18 mouse cellular contexts compared by ENCODE assay signal in the genomic region with DNA sequence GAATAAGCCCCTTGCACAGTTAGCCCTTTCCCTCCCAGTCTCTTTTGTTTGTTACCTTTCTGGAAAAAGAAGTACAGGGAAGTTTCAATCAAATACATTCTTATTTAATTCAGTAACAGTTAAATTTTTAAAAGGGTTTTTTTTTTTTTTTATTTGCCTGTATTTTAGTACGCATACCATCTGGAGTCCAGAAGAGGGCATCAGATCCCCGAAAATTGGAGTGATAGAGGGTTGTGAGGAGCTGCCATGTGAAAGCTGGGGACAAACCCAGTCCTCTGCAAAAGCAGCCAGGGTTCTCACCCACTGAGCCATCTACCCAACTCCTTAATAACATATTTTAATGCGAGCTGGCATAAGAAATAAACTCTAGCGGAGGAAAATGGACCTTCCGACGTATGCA. TPM values are rescaled to one million over a fixed set of nuclear protein-coding genes. Genes with fewer than 3 reads are reported as not detected.
A peak's percentile ranks its signal among the peaks of the same experiment; 100 is the strongest.
DNase-seq lines count a peak whose midpoint lies in the region; ATAC-seq and TF ChIP-seq lines count a peak whose summit lies in the region.
"Had no signal": no experiment of that assay in that cellular context is flagged by ENCODE, and none has a peak within 500 bp of the region (broad histone marks: within the 10 kb centered on the region; RNA-seq: fewer than 3 reads in every experiment).

No protein-coding gene starts in this region.

- H3K4me2 ChIP-seq in midbrain, embryonic 14.5 days (ENCODE audit: low read length) = no peak overlapping the region
- no peak overlapping the region for H3K4me2 ChIP-seq in midbrain, embryonic 16.5 days (ENCODE audit: low read length)
- H3K4me2 ChIP-seq in intestine, embryonic 16.5 days (ENCODE audit: low read depth, low read length) = no peak overlapping the region
- H3K4me2 ChIP-seq: heart, embryonic 12.5 days; intestine, embryonic 15.5 days; liver, embryonic 11.5 days; midbrain, embryonic 12.5 days had no signal

- in situ Hi-C loops in Patski (cut with MboI; ENCODE audit: low pct_unique_long_range_greater_than_20kb) = no loop called here

- H3K27me3 ChIP-seq in midbrain, embryonic 14.5 days (ENCODE audit: control insufficient read depth, insufficient read depth, low read length) = no peaks in the 10 kb centered on the region
- H3K27me3 ChIP-seq in midbrain, embryonic 16.5 days (ENCODE audit: control insufficient read depth, insufficient read depth, low read depth, low read length) = no peaks in the 10 kb centered on the region
- H3K27me3 ChIP-seq in Patski = no peaks in the 10 kb centered on the region
- no peaks in the 10 kb centered on the region for H3K27me3 ChIP-seq in intestine, embryonic 16.5 days (replicated peaks; ENCODE audit: control insufficient read depth, insufficient read depth, low read length)
- H3K27me3 ChIP-seq: heart, embryonic 12.5 days; intestine, embryonic 15.5 days; midbrain, embryonic 12.5 days had no signal

- no peak overlapping the region for H3K9ac ChIP-seq in midbrain, embryonic 14.5 days (replicated peaks; ENCODE audit: low read length)
- no peak overlapping the region for H3K9ac ChIP-seq in midbrain, embryonic 16.5 days (ENCODE audit: low read depth, low read length)
- no peak overlapping the region for H3K9ac ChIP-seq in intestine, embryonic 16.5 days (ENCODE audit: low read depth, low read length)
- H3K9ac ChIP-seq: heart, embryonic 12.5 days; intestine, embryonic 15.5 days; midbrain, embryonic 12.5 days had no signal

- DNase-seq in frontal cortex, postnatal 36 days (ENCODE audit: low spot score in 2 of 2) = no peak
- peak; percentile 4 for DNase-seq in midbrain, embryonic 14.5 days
- no peak for DNase-seq in Patski (ENCODE audit: low read depth, low spot score)
- no peak for DNase-seq in kidney, postnatal 10 days
- DNase-seq: cerebellum, adult 9-10 months; gastrocnemius, postnatal 14 days; lung, postnatal 36 days; right cerebral cortex, postnatal 25 days; thymus, adult 18-20 months had no signal

- ATAC-seq in frontal cortex, adult (ENCODE audit: low TSS enrichment) = peak; percentile 44; the same call in 1 of the 2 replicates
- no peak for ATAC-seq in midbrain, embryonic 14.5 days (ENCODE audit: low FRiP score, low TSS enrichment)
- no peak for ATAC-seq in midbrain, embryonic 16.5 days
- ATAC-seq in Patski = no peak
- no peak for ATAC-seq in intestine, embryonic 16.5 days
- ATAC-seq: activated CD4-positive, CD25-positive, alpha-beta regulatory T cell, adult 4 months; forebrain, embryonic 14.5 days; intestine, embryonic 15.5 days had no signal

- no peaks in the 10 kb centered on the region for H3K4me1 ChIP-seq in midbrain, embryonic 14.5 days (ENCODE audit: control insufficient read depth, insufficient read depth, low read length)
- H3K4me1 ChIP-seq in midbrain, embryonic 16.5 days (ENCODE audit: control insufficient read depth, insufficient read depth, low read length) = no peaks in the 10 kb centered on the region
- no peaks in the 10 kb centered on the region for H3K4me1 ChIP-seq in intestine, embryonic 16.5 days (ENCODE audit: control insufficient read depth, insufficient read depth, low read length)
- H3K4me1 ChIP-seq: heart, embryonic 12.5 days; intestine, embryonic 15.5 days; midbrain, embryonic 12.5 days had no signal

- POLR2A ChIA-PET in Patski (lab: Charles Lee) = no interaction called here

- H3K27ac ChIP-seq in midbrain, embryonic 14.5 days (replicated peaks; ENCODE audit: low read depth, low read length) = no peak overlapping the region
- no peak overlapping the region for H3K27ac ChIP-seq in midbrain, embryonic 16.5 days (ENCODE audit: low read length)
- no peak overlapping the region for H3K27ac ChIP-seq in intestine, embryonic 16.5 days (ENCODE audit: low read length)
- H3K27ac ChIP-seq: intestine, embryonic 15.5 days; midbrain, embryonic 12.5 days had no signal

- no peaks in the 10 kb centered on the region for H3K9me3 ChIP-seq in midbrain, embryonic 14.5 days (ENCODE audit: control insufficient read depth, low read length)
- H3K9me3 ChIP-seq in midbrain, embryonic 16.5 days (replicated peaks; ENCODE audit: control insufficient read depth, low read length, poor library complexity, severe bottlenecking) = no peaks in the 10 kb centered on the region
- no peaks in the 10 kb centered on the region for H3K9me3 ChIP-seq in intestine, embryonic 16.5 days (ENCODE audit: control insufficient read depth, low read length)
- H3K9me3 ChIP-seq: intestine, embryonic 15.5 days; midbrain, embryonic 12.5 days had no signal

- peak; percentile 34 for TF ChIP-seq CTCF in Patski (IDR thresholded peaks at IDR 0.05)

- H3K4me3 ChIP-seq in midbrain, embryonic 14.5 days (replicated peaks; ENCODE audit: low read depth, low read length) = no peak overlapping the region
- H3K4me3 ChIP-seq in midbrain, embryonic 16.5 days (ENCODE audit: low read depth, low read length) = no peak overlapping the region
- no peak overlapping the region for H3K4me3 ChIP-seq in intestine, embryonic 16.5 days (ENCODE audit: low read length)
- H3K4me3 ChIP-seq: heart, embryonic 12.5 days; intestine, embryonic 15.5 days; midbrain, embryonic 12.5 days had no signal

- H3K36me3 ChIP-seq in midbrain, embryonic 14.5 days (ENCODE audit: control insufficient read depth, insufficient read depth, low read length) = no peaks in the 10 kb centered on the region
- H3K36me3 ChIP-seq in midbrain, embryonic 16.5 days (ENCODE audit: control insufficient read depth, insufficient read depth, low read length) = no peaks in the 10 kb centered on the region
- no peaks in the 10 kb centered on the region for H3K36me3 ChIP-seq in intestine, embryonic 16.5 days (ENCODE audit: control insufficient read depth, insufficient read depth, low read length)
- H3K36me3 ChIP-seq: heart, embryonic 12.5 days; intestine, embryonic 15.5 days; midbrain, embryonic 12.5 days had no signal

- CTCF ChIA-PET in Patski (lab: Charles Lee) = no interaction called here

- 75% methylated on average over 6 of the region's 6 CpGs for WGBS in midbrain, embryonic 14.5 days
- 82% methylated on average over 6 of the region's 6 CpGs for WGBS in midbrain, embryonic 16.5 days
- 73% methylated on average over 6 of the region's 6 CpGs for WGBS in intestine, embryonic 16.5 days

RNA-seq across cellular contexts. Expression of a gene that starts 29.3 kb away (rescaled TPM):
- 14.5 and 18.6 TPM in 2 replicates for polyA plus RNA-seq in midbrain, embryonic 14.5 days (2014; fragmentation: Nextera tagmentation; extraction: Ambion mirVana)
- polyA plus RNA-seq in midbrain, embryonic 16.5 days (2015; fragmentation: Nextera tagmentation; extraction: Ambion mirVana) = 18.5 and 18.8 TPM in 2 replicates
- 20.3 TPM for polyA plus RNA-seq in Patski (2021)
- polyA plus RNA-seq in intestine, embryonic 16.5 days (2015; fragmentation: Nextera tagmentation; extraction: Ambion mirVana) = 9.1 and 10.5 TPM in 2 replicates
